Mouse (Mus musculus) midbrain, embryonic 11.5 days (tissue): Measurements from ENCODE around the gene Trim7. TPM values are rescaled to one million over a fixed set of nuclear protein-coding genes. Genes with fewer than 3 reads are reported as not detected.
"Not testable (repeated sequence)": the region's sequence is repeated elsewhere in the genome, so short reads cannot be mapped to it uniquely, and the experiment has no call there.

ENCODE experiments used
- ATAC-seq: fragments of 200-750 bp; cut with Nextera tagmentation; 2 replicates; pipeline ENCODE4 v1.8.0; 2017; ENCODE audit warnings: moderate TSS enrichment, moderate library complexity; ENCODE audit not compliant: low FRiP score
- DNase-seq: peaks from one replicate; pipeline ENCODE4 v3.0.0; 2015; ENCODE audit warnings: low spot score; ENCODE audit errors: missing footprints
- H3K27ac ChIP-seq: fragments of 300-500 bp; sonication (generic); 2 replicates; pipeline ENCODE4 v1.5.1; 2014; ENCODE audit warnings: low read depth, low read length
- H3K27me3 ChIP-seq: fragments of 300-500 bp; sonication (generic); 2 replicates; pipeline ENCODE4 v1.6.1; 2014; ENCODE audit warnings: mild to moderate bottlenecking, low read length, moderate library complexity, mixed read lengths; ENCODE audit not compliant: control insufficient read depth, insufficient read depth
- H3K36me3 ChIP-seq: fragments of 300-500 bp; sonication (generic); 2 replicates; pipeline ENCODE4 v1.6.1; 2014; ENCODE audit warnings: mild to moderate bottlenecking, low read length, moderate library complexity, mixed read lengths; ENCODE audit not compliant: control insufficient read depth, insufficient read depth
- H3K4me1 ChIP-seq: fragments of 300-500 bp; sonication (generic); 2 replicates; pipeline ENCODE4 v1.6.1; 2014; ENCODE audit warnings: low read length; ENCODE audit not compliant: control insufficient read depth, insufficient read depth
- H3K4me2 ChIP-seq: fragments of 300-500 bp; sonication (generic); 2 replicates; pipeline ENCODE4 v1.6.1; 2014; ENCODE audit warnings: mild to moderate bottlenecking, moderate library complexity
- H3K4me3 ChIP-seq: fragments of 300-500 bp; sonication (generic); 2 replicates; pipeline ENCODE4 v1.5.1; 2014; ENCODE audit warnings: low read depth, low read length
- H3K9ac ChIP-seq: fragments of 300-500 bp; sonication (generic); 2 replicates; pipeline ENCODE4 v1.6.1; 2014; ENCODE audit warnings: low read length
- H3K9me3 ChIP-seq: fragments of 300-500 bp; sonication (generic); 2 replicates; pipeline ENCODE4 v1.6.1; 2016; ENCODE audit warnings: low read length; ENCODE audit not compliant: control insufficient read depth
- WGBS: fragments of 180-500 bp; shearing (Covaris S2); extraction: QIAGEN DNeasy Blood & Tissue Kit; methylation state at CpG from one replicate; pipeline ENCODE4 v1.1.7; 2014; 5-methylcytosine and 5-hydroxymethylcytosine counted together
- polyA plus RNA-seq: library from polyadenylated mRNA; unstranded; fragments of >200 nt; fragmentation: Nextera tagmentation; extraction: Ambion mirVana; gene quantifications from 2 replicates; pipeline ENCODE4 v1.2.1, GENCODE M21; 2014

Trim7 gene
- polyA plus RNA-seq, 1 experiment from 2014 or later, result 0.40 TPM

DNA sequence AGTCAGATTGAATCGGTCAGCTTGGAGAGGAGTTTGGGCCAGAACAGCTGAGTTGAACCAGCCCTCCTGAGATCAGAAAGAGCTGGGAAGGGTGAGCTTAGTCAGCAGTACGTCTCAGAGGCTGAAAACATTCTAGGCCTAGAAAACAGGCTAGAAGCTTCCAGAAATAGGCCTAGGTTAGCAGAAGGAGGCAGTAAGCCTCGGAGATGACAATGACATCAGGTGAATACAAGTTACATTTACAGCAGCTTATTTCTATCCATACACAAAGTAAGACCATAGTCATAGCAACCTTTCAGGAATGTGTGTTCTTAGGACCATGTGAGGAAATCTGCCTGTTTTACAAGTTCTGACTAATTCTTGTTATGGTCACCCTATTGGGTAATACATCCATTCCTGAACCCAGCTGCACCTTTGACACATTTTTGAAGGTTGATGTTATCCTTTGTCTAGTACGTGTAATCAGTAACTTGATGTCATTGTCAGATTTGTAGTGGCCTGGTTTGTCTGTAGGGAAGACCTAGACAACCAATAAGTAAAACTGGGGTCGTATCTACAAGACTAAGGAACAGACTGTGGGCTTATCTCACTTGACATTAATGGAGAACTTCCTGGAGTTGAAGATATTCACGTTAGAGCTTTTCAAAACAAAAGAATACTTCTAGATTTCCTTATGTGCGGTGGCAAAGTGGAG lies 6.2 kb upstream of the Trim7 start:
- 78% methylated on average over 7 of the region's 7 CpGs for WGBS
- DNase-seq (peak; percentile 39), ATAC-seq (no peak)
- no peak overlapping the region for H3K9ac ChIP-seq
- H3K36me3 ChIP-seq, result no peaks in the 10 kb centered on the region
- no peak overlapping the region for H3K27ac ChIP-seq
- H3K4me1 ChIP-seq, result peaks cover 12% of the 10 kb centered on the region
- H3K9me3 ChIP-seq, result no peaks in the 10 kb centered on the region
- peaks cover 10% of the 10 kb centered on the region for H3K27me3 ChIP-seq
- no peak overlapping the region for H3K4me2 ChIP-seq
- no peak overlapping the region for H3K4me3 ChIP-seq

DNA sequence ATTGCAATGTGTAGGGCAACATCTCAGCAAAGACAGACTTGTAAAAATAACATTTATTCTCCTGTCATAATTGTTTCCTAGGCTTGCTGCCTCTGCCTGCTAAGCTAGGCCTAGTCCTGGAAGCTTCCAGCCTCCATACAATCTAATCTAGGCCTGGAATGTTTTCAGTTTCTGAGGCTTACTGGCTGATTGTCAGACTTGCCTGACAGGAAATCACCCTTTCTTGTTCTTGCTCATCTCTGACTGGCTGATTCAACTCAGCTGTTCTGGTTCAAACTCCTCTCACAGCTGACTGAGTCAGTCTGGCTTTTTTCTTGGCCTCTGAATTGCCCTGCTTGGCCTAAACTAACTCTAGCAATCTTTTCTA lies 5.6 kb upstream of the Trim7 start:
- DNase-seq (peak; percentile 62), ATAC-seq (no peak)
- H3K9me3 ChIP-seq, result no peaks in the 10 kb centered on the region
- H3K27me3 ChIP-seq, result peaks cover 14% of the 10 kb centered on the region
- no peak overlapping the region for H3K4me2 ChIP-seq
- no peak overlapping the region for H3K27ac ChIP-seq
- H3K4me3 ChIP-seq, result no peak overlapping the region
- no peak overlapping the region for H3K9ac ChIP-seq
- H3K4me1 ChIP-seq, result peaks cover 10% of the 10 kb centered on the region
- H3K36me3 ChIP-seq, result no peaks in the 10 kb centered on the region

- not testable (repeated sequence) for H3K9ac ChIP-seq, DNase-seq, H3K4me1 ChIP-seq, H3K9me3 ChIP-seq, H3K27ac ChIP-seq, ATAC-seq, H3K36me3 ChIP-seq, H3K4me3 ChIP-seq, H3K4me2 ChIP-seq
- H3K27me3 ChIP-seq, result peaks cover 14% of the 10 kb centered on the region
- WGBS, result 80% methylated on average over 14 of the region's 14 CpGs
These were observed 4.6 kb upstream of the Trim7 start for GRCm38 (mm10) chr11:48821299-48821698.

DNA sequence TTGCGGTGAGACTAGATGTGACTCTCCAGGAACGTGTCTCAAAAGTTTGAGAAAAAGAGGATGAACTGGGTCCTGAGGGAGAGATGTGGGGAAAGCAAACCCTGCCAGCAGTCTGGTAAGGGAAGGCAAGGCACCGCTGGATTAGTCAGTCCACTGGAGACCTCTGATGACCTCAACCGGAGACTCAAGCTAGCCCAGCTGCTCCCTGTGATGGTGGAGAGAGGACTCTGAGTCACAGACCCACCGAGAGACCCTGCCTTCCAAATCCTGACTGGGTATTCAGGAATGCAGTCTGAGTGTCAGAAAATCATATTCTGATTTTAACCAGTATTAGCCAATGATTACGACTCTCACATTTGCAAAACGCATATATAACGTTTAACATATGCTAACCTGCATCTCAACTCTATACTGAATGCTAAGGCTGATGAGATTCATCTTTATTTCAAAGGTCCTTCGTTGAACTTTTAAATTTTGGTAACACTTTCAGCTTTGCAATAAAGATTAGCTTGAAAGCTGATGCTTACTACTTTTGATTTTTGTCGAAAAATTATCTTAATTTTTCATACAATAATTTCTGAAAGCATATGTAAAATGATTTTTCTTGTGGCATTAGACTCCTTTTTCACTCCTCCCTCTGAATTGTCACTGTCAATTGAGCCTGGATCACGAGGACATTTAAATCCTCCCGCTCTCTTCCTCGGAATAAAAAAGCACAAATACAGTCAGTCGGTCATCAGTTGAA lies 3.0 kb upstream of the Trim7 start:
- Histone ChIP-seq H3K27ac (no peak overlapping the region), H3K9me3 (no peaks in the 10 kb centered on the region), H3K4me2 (peak overlapping the region; percentile 48), H3K36me3 (no peaks in the 10 kb centered on the region), H3K4me3 (no peak overlapping the region), H3K9ac (no peak overlapping the region), H3K4me1 (peaks cover 2% of the 10 kb centered on the region; the same call in 1 of the 2 replicates), H3K27me3 (peaks cover 14% of the 10 kb centered on the region)
- 36% methylated on average over 14 of the region's 14 CpGs for WGBS
- ATAC-seq, result no peak
- DNase-seq, result no peak

DNA sequence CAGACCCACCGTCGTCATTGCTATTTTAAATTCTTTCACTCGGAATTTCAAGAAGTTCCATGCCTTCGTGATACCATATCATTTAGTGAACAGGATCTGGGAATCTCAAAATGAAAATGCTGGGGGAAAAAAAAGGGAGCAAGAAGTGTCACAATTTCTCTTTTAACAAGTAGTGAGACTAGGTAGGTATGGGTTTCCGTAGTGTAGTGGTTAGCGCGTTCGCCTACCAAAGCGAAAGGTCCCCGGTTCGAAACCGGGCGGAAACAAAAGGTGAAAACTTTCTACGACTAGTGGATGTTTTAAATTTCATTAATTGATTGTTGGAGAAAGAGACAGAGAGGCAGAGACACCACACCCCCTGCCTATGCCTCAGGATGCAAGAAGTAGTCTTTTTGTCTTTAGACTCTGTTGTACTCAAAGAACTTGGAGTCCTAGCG lies 2.4 kb upstream of the Trim7 start:
- H3K27ac ChIP-seq, result no peak overlapping the region
- ATAC-seq (peak; percentile 35), DNase-seq (peak; percentile 99)
- H3K9ac ChIP-seq, result no peak overlapping the region; the same call in 1 of the 2 replicates
- H3K36me3 ChIP-seq, result no peaks in the 10 kb centered on the region
- peak overlapping the region; percentile 48 for H3K4me2 ChIP-seq
- WGBS, result 1% methylated on average over 15 of the region's 15 CpGs
- H3K4me3 ChIP-seq, result peak overlapping the region; percentile 38
- H3K4me1 ChIP-seq, result peaks cover 2% of the 10 kb centered on the region; the same call in 1 of the 2 replicates
- peaks cover 14% of the 10 kb centered on the region for H3K27me3 ChIP-seq
- H3K9me3 ChIP-seq, result no peaks in the 10 kb centered on the region

DNA sequence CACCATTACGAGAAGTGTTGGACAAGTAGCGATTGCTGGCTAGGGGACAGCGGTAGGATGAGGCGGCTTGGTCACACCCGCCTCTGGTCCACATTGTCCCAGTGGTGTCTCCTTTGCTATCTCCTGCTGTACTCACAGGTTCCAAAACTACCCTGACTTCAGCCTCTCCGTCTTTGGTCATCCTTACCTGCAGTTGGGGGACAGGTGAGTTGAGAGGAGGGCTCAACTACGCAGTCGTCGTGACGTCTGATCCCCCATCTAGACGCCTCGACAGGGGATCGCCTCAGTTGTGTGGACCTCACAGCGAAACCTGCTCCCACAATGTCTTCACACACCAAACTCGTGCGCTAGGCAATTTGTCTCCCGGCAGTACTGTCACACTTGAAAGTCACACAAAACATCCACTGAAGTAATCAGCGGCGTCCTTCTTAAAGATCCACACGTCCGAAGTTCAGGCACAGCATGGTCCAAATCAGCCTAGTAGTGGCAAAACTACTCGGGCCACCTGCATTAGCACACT lies 1.6 kb upstream of the Trim7 start:
- H3K9ac ChIP-seq, result peak overlapping the region; percentile 16; the same call in 1 of the 2 replicates
- DNase-seq, result peak; percentile 92

GRCm38 (mm10) chr11:48826752-48827096 lies 784 bp downstream of the Trim7 start:
- peak overlapping the region; percentile 38 for H3K4me3 ChIP-seq
- peaks cover 2% of the 10 kb centered on the region; the same call in 1 of the 2 replicates for H3K4me1 ChIP-seq
- 1% methylated on average over 6 of the region's 6 CpGs for WGBS
- H3K36me3 ChIP-seq, result no peaks in the 10 kb centered on the region
- peak overlapping the region; percentile 48 for H3K4me2 ChIP-seq
- no peaks in the 10 kb centered on the region for H3K9me3 ChIP-seq
- peaks cover 14% of the 10 kb centered on the region for H3K27me3 ChIP-seq
- peak; percentile 41 for ATAC-seq
- H3K9ac ChIP-seq, result peak overlapping the region; percentile 48
- H3K27ac ChIP-seq, result no peak overlapping the region; the same call in 1 of the 2 replicates
- DNase-seq, result peak; percentile 92

More for the DNA sequence above, 1.6 kb upstream of the Trim7 start:
- Histone ChIP-seq H3K27ac (no peak overlapping the region), H3K4me2 (peak overlapping the region; percentile 48), H3K9me3 (no peaks in the 10 kb centered on the region), H3K27me3 (peaks cover 14% of the 10 kb centered on the region), H3K36me3 (no peaks in the 10 kb centered on the region), H3K4me1 (peaks cover 2% of the 10 kb centered on the region; the same call in 1 of the 2 replicates), H3K4me3 (peak overlapping the region; percentile 38)
- WGBS, result 3% methylated on average over 22 of the region's 22 CpGs
- ATAC-seq, result no peak

GRCm38 (mm10) chr11:48827926-48828325 lies 2.0 kb downstream of the Trim7 start:
- H3K9me3 ChIP-seq, result no peaks in the 10 kb centered on the region
- no peak overlapping the region for H3K27ac ChIP-seq
- no peak overlapping the region for H3K9ac ChIP-seq
- 70% methylated on average over 6 of the region's 6 CpGs for WGBS
- H3K4me1 ChIP-seq, result peaks cover 2% of the 10 kb centered on the region; the same call in 1 of the 2 replicates
- H3K36me3 ChIP-seq, result no peaks in the 10 kb centered on the region
- peaks cover 14% of the 10 kb centered on the region for H3K27me3 ChIP-seq
- H3K4me2 ChIP-seq, result no peak overlapping the region
- no peak for DNase-seq
- H3K4me3 ChIP-seq, result no peak overlapping the region
- ATAC-seq, result no peak

DNA sequence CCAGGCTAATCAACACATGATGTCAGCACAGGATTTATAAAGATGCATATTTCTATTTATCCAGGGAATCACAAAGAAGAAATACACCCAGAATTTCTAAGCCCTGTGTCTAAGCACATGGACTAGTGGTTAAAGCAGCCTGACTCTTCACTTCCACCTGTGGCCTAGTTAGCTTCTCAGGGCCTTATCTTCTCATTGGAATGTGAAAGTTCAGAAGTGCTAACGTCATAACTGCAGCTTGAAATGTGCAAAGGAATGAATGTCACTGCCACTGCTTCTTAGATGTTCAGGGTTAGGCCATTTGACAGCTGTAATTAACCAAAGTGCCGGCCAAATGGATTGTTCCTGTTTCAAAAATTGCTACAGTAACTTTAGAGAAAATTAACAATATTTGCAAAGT lies 4.3 kb downstream of the Trim7 start:
- Histone ChIP-seq H3K4me3 (no peak overlapping the region), H3K27me3 (no peaks in the 10 kb centered on the region), H3K27ac (no peak overlapping the region), H3K4me2 (no peak overlapping the region), H3K9me3 (no peaks in the 10 kb centered on the region), H3K36me3 (no peaks in the 10 kb centered on the region), H3K9ac (no peak overlapping the region), H3K4me1 (peaks cover 2% of the 10 kb centered on the region; the same call in 1 of the 2 replicates)
- no peak for DNase-seq
- WGBS, result 80% methylated on average over 2 of the region's 2 CpGs
- ATAC-seq, result no peak
